Mouse (Mus musculus) myocyte (in vitro differentiated cells): ENCODE data around the gene Calml3.

Experiments used
- CEBPB ChIP-seq: IDR thresholded peaks from 2 replicates; pipeline ENCODE4 v1.6.1; 2011; ENCODE audit warnings: mild to moderate bottlenecking, moderate library complexity; ENCODE audit not compliant: poor library complexity, insufficient read depth, severe bottlenecking
- E2F4 ChIP-seq: IDR thresholded peaks from one replicate; pipeline ENCODE4 v1.6.1; 2011; ENCODE audit warnings: mild to moderate bottlenecking, control low read depth, moderate library complexity; ENCODE audit not compliant: insufficient read depth
- MAX ChIP-seq: IDR thresholded peaks from one replicate; pipeline ENCODE4 v1.6.1; 2011; ENCODE audit warnings: low read depth, mild to moderate bottlenecking, control low read depth
- POLR2A ChIP-seq: IDR thresholded peaks from one replicate; pipeline ENCODE4 v1.6.1; 2011; ENCODE audit warnings: low read depth, mild to moderate bottlenecking, control low read depth, moderate library complexity; ENCODE audit not compliant: insufficient read length
- TCF3 ChIP-seq: IDR thresholded peaks from one replicate; pipeline ENCODE4 v1.6.1; 2011; ENCODE audit warnings: low read depth, control low read depth; ENCODE audit not compliant: insufficient read length

DNA sequence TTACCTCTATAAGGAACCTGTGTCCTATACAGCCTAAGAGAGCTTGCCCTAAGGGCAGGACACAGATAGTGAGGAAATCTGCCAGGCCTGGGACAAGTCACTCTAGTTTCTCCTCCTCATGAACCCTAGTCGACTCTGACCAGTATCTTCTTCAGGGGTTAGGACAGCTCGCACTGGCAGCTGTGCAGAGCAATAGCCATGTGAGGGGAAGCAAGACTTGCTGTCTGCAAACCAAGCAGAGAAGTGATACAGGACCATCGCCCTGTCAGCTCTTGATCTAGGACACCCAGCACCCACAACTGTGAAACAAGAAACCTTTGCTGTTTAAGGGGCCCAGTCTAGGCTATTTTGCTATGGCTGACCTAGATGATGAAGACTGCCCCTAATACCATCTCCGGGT is 29.1 kb downstream of the Calml3 start:
- TF ChIP-seq POLR2A = no peak
- no peak for TF ChIP-seq E2F4
- TF ChIP-seq CEBPB = no peak
- no peak for TF ChIP-seq MAX
- no peak for TF ChIP-seq TCF3
